Mouse (Mus musculus) fat pad, adult 2 months (tissue): ENCODE results near the gene Gm266.
A peak's percentile ranks its signal among the peaks of the same experiment; 100 is the strongest.

Experiments
- DNase-seq: peaks from one replicate; pipeline ENCODE4 v3.0.0-alpha.2; 2011; ENCODE audit warnings: low read depth, low spot score; ENCODE audit errors: extremely low read depth

The Gm266 gene

GRCm38 (mm10) chr12:111503571-111503970 is 17.9 kb upstream of the Gm266 start:
- DNase-seq, result no peak

GRCm38 (mm10) chr12:111503063-111503567 is 17.5 kb upstream of the Gm266 start:
- no peak for DNase-seq

- DNase-seq, result no peak
Observed at GRCm38 (mm10) chr12:111500725-111501124, 15.1 kb upstream of the Gm266 start.

GRCm38 (mm10) chr12:111499617-111500016 is 14.0 kb upstream of the Gm266 start:
- no peak for DNase-seq

GRCm38 (mm10) chr12:111497076-111497475 is 11.5 kb upstream of the Gm266 start:
- DNase-seq, result no peak

- DNase-seq, result no peak
Observed at GRCm38 (mm10) chr12:111494931-111495330, 9.3 kb upstream of the Gm266 start.

GRCm38 (mm10) chr12:111489261-111489865 is 3.7 kb upstream of the Gm266 start:
- DNase-seq, result no peak

- no peak for DNase-seq
Observed at GRCm38 (mm10) chr12:111486455-111486854, 832 bp upstream of the Gm266 start.

GRCm38 (mm10) chr12:111485046-111485651 is 474 bp downstream of the Gm266 start:
- DNase-seq, result no peak

- no peak for DNase-seq
Observed at GRCm38 (mm10) chr12:111479917-111480316, 5.7 kb downstream of the Gm266 start.

- DNase-seq, result no peak
Observed at GRCm38 (mm10) chr12:111478924-111479323, 6.7 kb downstream of the Gm266 start.

GRCm38 (mm10) chr12:111474893-111475643 is 10.6 kb downstream of the Gm266 start:
- peak; percentile 56 for DNase-seq

GRCm38 (mm10) chr12:111474384-111474783 is 11.2 kb downstream of the Gm266 start:
- no peak for DNase-seq

GRCm38 (mm10) chr12:111472886-111473285 is 12.7 kb downstream of the Gm266 start:
- no peak for DNase-seq

- DNase-seq, result peak; percentile 16
Observed at GRCm38 (mm10) chr12:111471721-111472120, 13.9 kb downstream of the Gm266 start.

- DNase-seq, result no peak
Observed at GRCm38 (mm10) chr12:111471119-111471518, 14.5 kb downstream of the Gm266 start.

GRCm38 (mm10) chr12:111469507-111469906 is 16.1 kb downstream of the Gm266 start:
- DNase-seq, result no peak

- no peak for DNase-seq
Observed at GRCm38 (mm10) chr12:111468206-111468605, 17.4 kb downstream of the Gm266 start.

GRCm38 (mm10) chr12:111466369-111466768 is 19.3 kb downstream of the Gm266 start:
- no peak for DNase-seq

- DNase-seq, result no peak
Observed at GRCm38 (mm10) chr12:111463570-111463969, 22.1 kb downstream of the Gm266 start.

- DNase-seq, result no peak
Observed at GRCm38 (mm10) chr12:111457742-111458141, 27.9 kb downstream of the Gm266 start.

GRCm38 (mm10) chr12:111455860-111456259 is 29.8 kb downstream of the Gm266 start:
- DNase-seq, result no peak
